Mouse (Mus musculus): Measurements from ENCODE around the gene Cnot11. TPM values are rescaled to one million over a fixed set of nuclear protein-coding genes. Genes with fewer than 3 reads are reported as not detected.

Cnot11 gene
- polyA plus RNA-seq, 1 experiment from 2014 or later, result 5.9 TPM

DNA sequence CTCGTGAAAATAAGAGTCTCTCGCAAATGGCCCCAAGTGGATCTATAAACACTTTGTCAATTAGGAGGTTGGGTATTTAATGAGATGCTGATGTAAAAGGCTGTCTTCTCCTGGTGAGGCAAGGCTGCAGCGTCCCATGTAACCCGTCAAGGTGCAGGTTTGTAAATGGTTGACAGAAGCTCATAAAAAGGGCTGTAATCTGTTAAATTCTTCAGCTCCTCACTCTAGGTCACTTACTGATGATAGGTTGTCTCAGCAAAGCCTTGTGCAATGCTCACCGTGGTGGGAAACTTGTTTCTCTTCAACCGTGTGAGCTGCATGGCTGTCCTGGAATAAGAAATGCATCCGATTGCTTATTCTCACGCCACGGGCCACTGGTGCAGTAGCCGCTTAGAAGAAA lies 59.0 kb downstream of the Cnot11 start:
- DNase-seq (no peak), ATAC-seq (no peak)
- no peak overlapping the region for H3K4me2 ChIP-seq (ENCODE audit: low read depth, low read length)
- TF ChIP-seq EP300 (IDR thresholded peaks at IDR 0.05; ENCODE audit: low read depth) (no peak), CTCF (IDR thresholded peaks at IDR 0.05; ENCODE audit: low read depth) (no peak)
- H3K9ac ChIP-seq (replicated peaks), result no peak overlapping the region
- H3K27ac ChIP-seq (ENCODE audit: low read depth), result no peak overlapping the region
- H3K36me3 ChIP-seq (replicated peaks; ENCODE audit: insufficient read depth, low read length), result no peaks in the 10 kb centered on the region
- H3K4me3 ChIP-seq (ENCODE audit: low read depth, low read length), result no peak overlapping the region
- no peaks in the 10 kb centered on the region for H3K9me3 ChIP-seq (ENCODE audit: low read length)
- H3K27me3 ChIP-seq (ENCODE audit: insufficient read depth, low read length), result no peaks in the 10 kb centered on the region
- peaks cover 8% of the 10 kb centered on the region for H3K4me1 ChIP-seq (ENCODE audit: insufficient read depth)
- 74% methylated on average over 10 of the region's 10 CpGs for WGBS (ENCODE audit: insufficient replicate concordance)

Other genes starting within 250 kb of the Cnot11 start
- gene Rpl31, start 167.2 kb upstream of the Cnot11 start, polyA plus RNA-seq (2015; fragmentation: Nextera tagmentation; extraction: Ambion mirVana), result 306 and 334 TPM in 2 replicates
- 7.2 and 8.8 TPM in 2 replicates for gene Tbc1d8, start 56.2 kb upstream of the Cnot11 start, polyA plus RNA-seq (2015; fragmentation: Nextera tagmentation; extraction: Ambion mirVana)
- gene Rnf149, start 42.4 kb downstream of the Cnot11 start, polyA plus RNA-seq (2015; fragmentation: Nextera tagmentation; extraction: Ambion mirVana), result 25.9 and 26.9 TPM in 2 replicates
- not detected in 2 replicates for gene Creg2, start 116.5 kb downstream of the Cnot11 start, polyA plus RNA-seq (2015; fragmentation: Nextera tagmentation; extraction: Ambion mirVana)
- gene Rfx8, start 186.0 kb downstream of the Cnot11 start, polyA plus RNA-seq (2015; fragmentation: Nextera tagmentation; extraction: Ambion mirVana), result 0.09 TPM in 1 of 2 replicates, not detected in the other